Mouse (Mus musculus): ENCODE results near the gene Fam83e.

GRCm38 (mm10) chr7:45718331-45718730 is 2.7 kb upstream of the Fam83e start:
- TF ChIP-seq CTCF (IDR thresholded peaks at IDR 0.05; ENCODE audit: borderline replicate concordance, insufficient read depth, low read length) (no peak), POLR2A (IDR thresholded peaks at IDR 0.05; ENCODE audit: low read depth, low read length) (no peak)
